Mouse (Mus musculus) heart, adult 18-20 months (tissue): Measurements from ENCODE around the gene Gxylt2. TPM values are rescaled to one million over a fixed set of nuclear protein-coding genes. Genes with fewer than 3 reads are reported as not detected.
A peak's percentile ranks its signal among the peaks of the same experiment; 100 is the strongest.

Experiments used
- DNase-seq, 2 experiments: peaks; one replicate each; pipeline ENCODE4 v3.0.0; 2021 to 2022; ENCODE audit warnings: mixed read lengths in 1 of 2
- total RNA-seq, 2 experiments: library from RNA; stranded (reverse); gene quantifications; 2 replicates each; pipeline ENCODE4 v1.2.3; 2021

The Gxylt2 gene
- total RNA-seq, 2 experiments from 2014 or later, result 1.8 to 2.1 TPM

DNA sequence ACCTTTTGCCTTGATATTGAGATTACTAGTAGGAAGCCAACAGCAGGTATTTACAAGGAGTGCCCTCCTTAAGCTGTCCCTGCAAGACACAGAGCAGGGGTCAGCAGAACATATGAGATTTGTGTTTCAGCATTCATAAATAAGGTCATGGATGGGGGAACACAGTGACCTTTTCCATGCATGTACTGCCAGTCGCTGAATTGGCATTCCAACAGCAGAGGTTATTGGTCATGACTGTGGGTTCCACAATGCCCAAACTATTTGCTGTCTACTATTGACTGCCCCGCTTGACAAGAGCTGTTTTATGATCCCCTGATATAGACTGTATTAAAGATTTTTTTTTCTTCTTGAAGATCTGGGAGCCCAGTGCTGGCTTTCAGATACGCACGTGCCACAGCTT is 95.2 kb downstream of the Gxylt2 start:
- DNase-seq, result no peak

DNA sequence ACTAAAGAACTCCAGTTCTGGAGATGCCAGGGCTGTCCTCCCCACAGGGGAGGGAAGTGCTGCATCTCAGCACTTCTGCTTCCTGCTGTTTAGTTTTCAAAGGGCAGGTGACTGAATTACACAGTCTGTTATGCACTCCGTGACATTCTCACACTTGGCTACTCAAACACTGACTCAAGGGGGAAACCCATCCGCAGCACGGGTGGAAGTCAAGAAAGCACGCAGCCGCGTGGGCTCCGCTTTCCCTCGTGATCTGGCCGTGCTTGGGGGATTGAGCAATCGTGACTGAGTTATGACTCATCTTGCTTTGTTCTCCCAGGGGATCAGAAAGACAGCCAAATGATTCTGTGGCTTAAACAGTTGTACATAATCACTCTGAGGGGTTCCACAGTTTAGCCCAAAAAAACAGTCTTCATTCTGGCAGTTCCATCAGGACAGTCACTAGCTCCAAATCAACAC is 96.0 kb downstream of the Gxylt2 start:
- peak; percentile 87 for DNase-seq

- peak; percentile 32 to 51 for DNase-seq
These were observed 98.0 kb downstream of the Gxylt2 start for GRCm38 (mm10) chr6:100802381-100803083.

DNA sequence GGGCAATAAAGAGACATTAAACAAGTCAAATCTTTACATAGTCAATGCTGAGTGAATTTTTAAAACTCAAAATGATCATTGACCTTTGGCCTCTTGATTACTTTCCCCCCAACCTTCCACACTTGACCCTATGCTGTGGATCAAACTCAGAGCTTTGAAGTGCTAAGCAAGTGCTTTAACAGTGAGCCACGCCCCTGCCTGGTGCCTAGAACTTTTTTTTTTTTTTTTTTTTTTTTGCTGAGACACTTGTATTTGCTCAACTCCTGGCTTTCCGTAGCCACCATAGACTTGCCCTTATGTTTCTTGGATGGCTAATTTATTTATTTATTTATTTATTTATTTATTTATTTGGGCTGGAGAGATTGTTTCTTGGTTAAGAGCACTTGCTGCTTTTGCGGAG is 98.7 kb downstream of the Gxylt2 start:
- no peak for DNase-seq

GRCm38 (mm10) chr6:100807187-100807586 is 102.7 kb downstream of the Gxylt2 start:
- DNase-seq, result no peak

DNA sequence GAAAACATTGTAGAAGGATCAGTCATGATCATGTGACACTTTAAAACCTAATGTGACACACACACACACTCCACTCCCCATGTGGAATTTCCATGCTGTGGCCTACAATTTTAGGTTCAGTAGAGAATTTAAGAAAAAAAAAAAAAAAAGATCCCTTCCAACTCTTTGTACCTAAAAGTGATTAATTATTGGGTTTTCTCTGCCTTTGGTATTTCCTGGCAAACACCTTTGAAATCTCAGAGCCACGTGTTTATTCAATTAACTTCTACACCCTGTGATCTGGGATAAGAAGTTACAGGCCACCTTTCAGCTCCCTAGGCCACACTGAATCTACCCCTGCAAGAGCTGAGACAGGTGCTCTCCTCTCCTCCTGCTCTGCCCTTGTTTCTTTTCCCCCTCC is 103.2 kb downstream of the Gxylt2 start:
- no peak for DNase-seq

DNA sequence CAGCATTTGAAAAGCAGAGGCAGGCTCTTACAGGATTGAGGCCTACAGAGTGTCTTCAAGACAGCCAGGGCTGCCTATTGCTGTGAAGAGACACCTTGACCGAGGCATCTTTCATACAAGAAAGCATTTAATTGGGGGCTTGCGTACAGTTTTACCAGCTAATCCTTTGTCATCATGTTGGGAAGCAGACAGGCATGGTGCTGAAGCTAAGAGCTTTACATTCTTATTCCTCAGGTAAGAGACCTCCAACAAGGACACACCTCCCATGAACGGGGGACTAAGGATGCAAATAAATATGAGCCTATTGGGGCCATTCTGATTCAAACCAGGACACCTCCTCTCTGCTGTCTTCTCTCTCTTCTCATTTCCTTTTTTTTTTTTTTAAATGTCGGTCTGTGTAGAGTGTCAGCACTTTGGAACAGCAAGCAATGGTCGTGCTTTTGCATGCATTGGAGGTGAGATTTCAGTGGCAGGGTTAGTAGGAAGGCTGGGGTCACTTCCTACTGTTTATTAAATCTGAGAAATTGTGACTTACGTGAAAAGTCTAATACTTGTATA is 103.8 kb downstream of the Gxylt2 start:
- no peak for DNase-seq

DNA sequence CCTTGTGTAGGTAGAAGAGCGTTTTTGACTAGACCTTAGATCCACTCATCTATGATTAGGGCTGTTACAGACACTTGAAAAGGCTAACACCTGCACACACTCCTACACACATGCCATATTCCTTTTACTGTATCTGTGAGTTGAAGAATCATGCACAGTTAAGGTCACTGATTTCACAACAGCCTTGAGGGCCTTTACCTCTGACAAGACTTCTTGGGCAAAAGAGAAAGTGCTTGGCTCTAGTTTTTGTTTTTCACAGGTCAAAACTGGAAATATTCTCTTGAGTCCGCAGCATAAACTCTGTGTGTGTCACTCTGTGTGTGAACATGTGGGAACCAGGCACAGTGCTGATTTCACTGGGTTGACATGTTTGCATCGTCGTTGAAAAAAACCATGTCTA is 105.6 kb downstream of the Gxylt2 start:
- no peak for DNase-seq

DNA sequence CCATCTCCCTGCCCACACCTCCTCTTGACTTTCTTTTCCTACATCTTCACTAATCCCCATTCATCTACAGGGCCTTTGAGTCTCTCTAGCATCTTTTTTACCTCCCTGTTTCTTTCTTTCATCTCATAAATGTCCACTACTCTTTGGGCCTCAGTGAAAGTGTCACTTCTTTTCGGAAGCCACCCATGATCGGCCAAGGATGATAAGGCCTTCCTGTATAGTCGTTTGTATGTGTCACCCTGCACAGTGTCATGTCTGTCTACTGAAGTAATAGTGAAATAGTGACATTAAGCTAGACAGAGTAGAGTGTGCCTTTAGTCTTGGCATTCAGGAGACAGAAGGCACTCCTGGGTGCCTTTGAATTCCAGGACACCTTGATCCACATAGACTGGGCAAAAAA is 107.2 kb downstream of the Gxylt2 start:
- DNase-seq, result no peak

DNA sequence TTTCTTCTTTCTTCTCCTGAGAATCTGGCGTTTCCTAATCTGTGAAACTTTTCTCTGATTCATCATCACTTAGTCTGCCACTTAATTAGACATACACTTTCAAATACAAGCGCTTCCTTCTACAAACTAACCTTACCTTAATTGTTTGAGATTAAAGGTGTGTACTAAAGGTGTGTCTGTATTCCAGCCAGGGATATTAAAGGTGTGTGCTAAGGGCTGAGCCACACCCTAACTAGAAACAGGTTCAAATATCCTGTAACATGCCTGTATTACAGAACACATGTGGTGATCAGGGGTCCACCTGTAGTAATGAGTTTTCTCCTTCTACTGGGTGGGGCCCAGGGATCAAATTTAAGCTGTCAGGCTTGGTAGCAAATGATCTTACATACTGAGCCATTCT is 116.8 kb downstream of the Gxylt2 start:
- DNase-seq, result no peak

DNA sequence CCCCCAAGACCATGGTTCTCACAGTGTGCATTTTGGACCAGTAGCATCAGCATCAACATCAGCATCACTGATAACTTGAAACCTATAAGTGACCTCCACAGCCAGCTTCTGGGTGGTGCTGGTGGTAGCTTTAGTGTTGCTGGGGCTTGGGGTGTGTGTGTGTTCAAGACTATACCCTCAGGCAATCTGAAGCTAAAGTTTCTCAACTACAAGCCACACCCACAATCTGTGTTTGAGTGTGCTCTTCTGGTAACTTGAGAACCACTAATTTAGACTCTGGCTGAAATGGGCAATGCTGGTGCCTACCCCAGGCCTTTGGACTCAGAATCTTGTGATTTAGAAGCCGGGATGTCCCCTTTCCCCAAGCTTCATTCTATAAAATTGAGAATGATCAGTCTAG is 118.8 kb downstream of the Gxylt2 start:
- no peak for DNase-seq

DNA sequence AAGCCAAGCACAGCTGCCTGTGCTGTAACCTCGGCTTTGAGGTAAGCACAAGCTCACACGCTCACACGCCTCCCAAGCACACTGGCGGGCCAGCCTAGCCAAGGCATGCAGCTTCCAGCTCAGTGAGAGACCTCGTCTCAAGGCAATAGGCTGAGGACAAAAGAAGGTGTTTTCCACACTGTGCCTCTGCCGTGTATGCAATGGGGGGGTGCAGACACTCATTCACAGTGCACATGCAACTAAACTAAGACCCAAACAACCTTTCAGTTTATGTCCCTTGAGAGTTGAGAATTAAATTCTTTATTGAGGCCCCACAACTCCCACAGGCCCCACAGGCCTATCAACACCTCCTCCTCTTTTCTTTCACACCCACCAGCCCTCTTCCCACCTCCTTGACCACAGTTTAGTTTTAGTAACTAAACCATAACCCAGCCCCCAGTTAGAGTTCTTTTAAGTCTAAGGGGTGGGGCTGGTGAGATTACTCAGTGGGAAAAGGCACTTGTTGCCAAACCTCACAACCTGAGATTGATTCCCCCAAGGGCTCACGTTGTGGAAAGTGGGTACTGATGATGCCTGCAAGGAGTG is 119.9 kb downstream of the Gxylt2 start:
- no peak for DNase-seq

GRCm38 (mm10) chr6:100826046-100826445 is 121.5 kb downstream of the Gxylt2 start:
- no peak for DNase-seq

- no peak for DNase-seq
These were observed 124.0 kb downstream of the Gxylt2 start for GRCm38 (mm10) chr6:100828565-100828964.

GRCm38 (mm10) chr6:100829770-100830169 is 125.2 kb downstream of the Gxylt2 start:
- no peak for DNase-seq

GRCm38 (mm10) chr6:100831188-100831587 is 126.7 kb downstream of the Gxylt2 start:
- no peak for DNase-seq

GRCm38 (mm10) chr6:100831751-100832150 is 127.2 kb downstream of the Gxylt2 start:
- peak in 1 of 2 experiments; percentile 37 for DNase-seq

DNA sequence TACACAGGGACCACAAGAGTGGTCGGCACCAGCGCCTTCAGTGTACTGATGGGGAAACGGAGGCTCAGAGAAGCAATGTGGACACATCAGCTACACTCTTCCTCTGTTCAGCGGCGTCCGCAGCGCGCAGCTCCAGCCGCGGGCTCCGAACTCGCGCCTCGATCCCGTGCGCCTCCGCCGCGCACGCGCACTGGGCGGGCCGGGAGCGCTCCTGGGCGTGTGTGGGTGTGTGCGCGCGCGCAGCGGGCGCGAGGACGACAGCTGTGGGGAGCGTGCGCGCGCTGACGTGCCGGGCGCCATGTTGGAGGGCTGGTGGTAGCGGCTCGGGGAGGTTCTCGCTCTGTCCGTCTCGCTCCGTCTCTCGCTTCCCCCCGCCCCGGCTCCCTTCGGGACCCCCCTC is 128.8 kb downstream of the Gxylt2 start, which contains the start of gene Ppp4r2:
Ppp4r2 (plus strand) TSS at position 268 of the 400 bp plus-strand sequence.
- peak; percentile 92 to 94 for DNase-seq

GRCm38 (mm10) chr6:100833811-100834481 is 129.4 kb downstream of the Gxylt2 start:
- DNase-seq, result peak; percentile 53 to 67

- peak in 1 of 2 experiments; percentile 29 for DNase-seq
These were observed 130.1 kb downstream of the Gxylt2 start for GRCm38 (mm10) chr6:100834489-100835160.

- DNase-seq, result no peak
These were observed 140.5 kb downstream of the Gxylt2 start for GRCm38 (mm10) chr6:100845058-100845457.

DNA sequence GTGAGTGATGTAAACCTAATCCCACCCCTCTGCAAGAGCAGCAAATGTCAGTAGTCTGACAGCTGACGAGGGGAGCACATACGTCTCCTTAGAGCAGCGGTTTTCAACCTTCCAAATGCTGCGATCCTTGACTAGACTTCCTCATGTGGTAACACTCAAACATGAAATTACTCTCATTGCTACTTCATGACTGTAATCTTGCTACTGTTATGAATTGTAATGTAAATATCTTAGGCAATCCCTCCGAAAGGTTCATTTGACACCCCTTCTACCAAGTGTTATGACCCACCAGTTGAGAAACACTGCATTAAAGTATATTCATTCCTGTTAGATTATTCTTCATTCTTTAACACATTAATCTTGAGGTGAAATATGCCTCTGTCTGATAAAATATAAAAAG is 142.7 kb downstream of the Gxylt2 start:
- no peak for DNase-seq
